Mouse (Mus musculus): Measurements from ENCODE around the gene Palld.

GRCm38 (mm10) chr8:61866920-61867319 lies 35.6 kb downstream of the Palld start:
- no peak for TF ChIP-seq CTCF (IDR thresholded peaks at IDR 0.05; ENCODE audit: low read depth, low read length)
- TF ChIP-seq GATA1 (IDR thresholded peaks at IDR 0.05; ENCODE audit: borderline replicate concordance, low read length) = no peak
- TF ChIP-seq POLR2AphosphoS5 (IDR thresholded peaks at IDR 0.05; ENCODE audit: insufficient replicate concordance, low read depth, low read length) = no peak
- no peak for TF ChIP-seq TAL1 (conservative IDR thresholded peaks at IDR 0.05; ENCODE audit: low read depth, low read length)
- no peak for TF ChIP-seq GATA2 (IDR thresholded peaks at IDR 0.05; ENCODE audit: borderline replicate concordance, low read depth, low read length)
